Mouse (Mus musculus) liver, postnatal 0 days (tissue): ENCODE results near the gene Gm37240. TPM values are rescaled to one million over a fixed set of nuclear protein-coding genes. Genes with fewer than 3 reads are reported as not detected.

Source experiments
- ATAC-seq: fragments of 200-750 bp; cut with Nextera tagmentation; 2 replicates; pipeline ENCODE4 v1.8.0; 2017; ENCODE audit warnings: mild to moderate bottlenecking, moderate library complexity
- DNase-seq: peaks from one replicate; pipeline ENCODE4 v3.0.0-alpha.2; 2016
- H3K27ac ChIP-seq: fragments of 300-500 bp; sonication (generic); 2 replicates; pipeline ENCODE4 v1.5.1; 2014; ENCODE audit warnings: antibody characterized with exemption, moderate library complexity, mild to moderate bottlenecking, low read depth
- H3K27me3 ChIP-seq: fragments of 300-500 bp; sonication (generic); 2 replicates; pipeline ENCODE4 v1.6.1; 2014; ENCODE audit warnings: low read length, control low read depth, mixed read lengths; ENCODE audit not compliant: insufficient read depth
- H3K36me3 ChIP-seq: fragments of 300-500 bp; sonication (generic); replicated peaks from 2 replicates; pipeline ENCODE4 v1.6.1; 2014; ENCODE audit warnings: mild to moderate bottlenecking, control low read depth, low read length, moderate library complexity, mixed read lengths; ENCODE audit not compliant: insufficient read depth
- H3K4me1 ChIP-seq: fragments of 300-500 bp; sonication (generic); 2 replicates; pipeline ENCODE4 v1.6.1; 2014; ENCODE audit warnings: antibody characterized with exemption, mild to moderate bottlenecking, control low read depth; ENCODE audit not compliant: insufficient read depth
- H3K4me2 ChIP-seq: fragments of 300-500 bp; sonication (generic); 2 replicates; pipeline ENCODE4 v1.6.1; 2014; ENCODE audit warnings: low read depth, mild to moderate bottlenecking, low read length, moderate library complexity, mixed read lengths
- H3K4me3 ChIP-seq: fragments of 300-500 bp; sonication (generic); 2 replicates; pipeline ENCODE4 v1.5.1; 2014; ENCODE audit warnings: low read depth, low read length
- H3K9ac ChIP-seq: fragments of 300-500 bp; sonication (generic); replicated peaks from 2 replicates; pipeline ENCODE4 v1.6.1; 2014; ENCODE audit warnings: mild to moderate bottlenecking, moderate library complexity
- H3K9me3 ChIP-seq: fragments of 300-500 bp; sonication (generic); 2 replicates; pipeline ENCODE4 v1.6.1; 2016; ENCODE audit warnings: mild to moderate bottlenecking, control low read depth, low read length, mixed read lengths
- CTCF ChIP-seq: sonication (generic); IDR thresholded peaks from 2 replicates; pipeline ENCODE4 v1.5.1; 2016; ENCODE audit warnings: antibody characterized with exemption, low read depth
- EP300 ChIP-seq: IDR thresholded peaks from 2 replicates; pipeline ENCODE4 v1.6.1; 2016; ENCODE audit warnings: antibody characterized with exemption, low read depth, mild to moderate bottlenecking
- WGBS: fragments of 180-500 bp; shearing (Covaris S2); extraction: QIAGEN DNeasy Blood & Tissue Kit; methylation state at CpG from one replicate; pipeline ENCODE4 v1.1.7; 2014; ENCODE audit not compliant: insufficient replicate concordance; 5-methylcytosine and 5-hydroxymethylcytosine counted together
- polyA plus RNA-seq: library from polyadenylated mRNA; unstranded; fragments of >200 nt; fragmentation: Nextera tagmentation; extraction: Ambion mirVana; gene quantifications from 2 replicates; pipeline ENCODE4 v1.2.1, GENCODE M21; 2015

Gm37240 gene
- polyA plus RNA-seq, 1 experiment from 2014 or later: 0.72 TPM

GRCm38 (mm10) chr3:85184151-85184550, 703.2 kb downstream of the Gm37240 start:
- TF ChIP-seq CTCF: no peak
- no peak for TF ChIP-seq EP300
- Histone ChIP-seq H3K9me3 (no peaks in the 10 kb centered on the region), H3K9ac (no peak overlapping the region), H3K27me3 (no peaks in the 10 kb centered on the region), H3K4me2 (no peak overlapping the region), H3K36me3 (no peaks in the 10 kb centered on the region), H3K27ac (no peak overlapping the region), H3K4me3 (no peak overlapping the region), H3K4me1 (peaks cover 4% of the 10 kb centered on the region; the same call in 1 of the 2 replicates)
- WGBS: 55% methylated on average over 6 of the region's 6 CpGs
- DNase-seq (no peak), ATAC-seq (no peak)

GRCm38 (mm10) chr3:85176736-85177135, 710.6 kb downstream of the Gm37240 start:
- H3K27ac ChIP-seq: no peak overlapping the region
- 61% methylated on average over 1 of the region's 1 CpGs for WGBS
- no peaks in the 10 kb centered on the region for H3K36me3 ChIP-seq

GRCm38 (mm10) chr3:85174542-85175469, 712.5 kb downstream of the Gm37240 start:
- TF ChIP-seq CTCF (no peak), EP300 (no peak)
- Histone ChIP-seq H3K4me2 (no peak overlapping the region), H3K4me1 (no peaks in the 10 kb centered on the region), H3K9ac (no peak overlapping the region), H3K36me3 (no peaks in the 10 kb centered on the region), H3K27ac (no peak overlapping the region), H3K27me3 (no peaks in the 10 kb centered on the region), H3K4me3 (no peak overlapping the region), H3K9me3 (no peaks in the 10 kb centered on the region)
- WGBS: 72% methylated on average over 28 of the region's 28 CpGs
- no peak for DNase-seq
- ATAC-seq: no peak

More at GRCm38 (mm10) chr3:85176736-85177135, 710.6 kb downstream of the Gm37240 start:
- no peak for ATAC-seq
- no peak for DNase-seq
- Histone ChIP-seq H3K4me1 (no peaks in the 10 kb centered on the region), H3K4me2 (no peak overlapping the region), H3K9me3 (no peaks in the 10 kb centered on the region), H3K9ac (no peak overlapping the region), H3K27me3 (no peaks in the 10 kb centered on the region), H3K4me3 (no peak overlapping the region)
- TF ChIP-seq EP300 (no peak), CTCF (no peak)

GRCm38 (mm10) chr3:85173441-85174071, 713.8 kb downstream of the Gm37240 start:
- no peak overlapping the region for H3K4me2 ChIP-seq
- no peak overlapping the region for H3K4me3 ChIP-seq
- H3K9ac ChIP-seq: no peak overlapping the region
- H3K4me1 ChIP-seq: no peaks in the 10 kb centered on the region
- no peaks in the 10 kb centered on the region for H3K36me3 ChIP-seq
- DNase-seq: no peak
- WGBS: 21% methylated on average over 6 of the region's 6 CpGs
- H3K27ac ChIP-seq: no peak overlapping the region
- ATAC-seq: no peak
- no peaks in the 10 kb centered on the region for H3K27me3 ChIP-seq
- H3K9me3 ChIP-seq: no peaks in the 10 kb centered on the region
- TF ChIP-seq EP300: no peak; the same call in 1 of the 2 replicates
- TF ChIP-seq CTCF: no peak

GRCm38 (mm10) chr3:85172532-85172931, 714.8 kb downstream of the Gm37240 start:
- WGBS: 73% methylated on average over 11 of the region's 11 CpGs

GRCm38 (mm10) chr3:85172096-85172495, 715.2 kb downstream of the Gm37240 start:
- H3K9ac ChIP-seq: no peak overlapping the region
- H3K4me3 ChIP-seq: no peak overlapping the region
- H3K4me1 ChIP-seq: no peaks in the 10 kb centered on the region
- TF ChIP-seq EP300 (no peak), CTCF (no peak)
- DNase-seq: no peak
- no peaks in the 10 kb centered on the region for H3K27me3 ChIP-seq
- 72% methylated on average over 12 of the region's 12 CpGs for WGBS
- no peak for ATAC-seq
- H3K27ac ChIP-seq: no peak overlapping the region
- H3K9me3 ChIP-seq: no peaks in the 10 kb centered on the region
- no peaks in the 10 kb centered on the region for H3K36me3 ChIP-seq
- H3K4me2 ChIP-seq: no peak overlapping the region

More at GRCm38 (mm10) chr3:85172532-85172931, 714.8 kb downstream of the Gm37240 start:
- no peak overlapping the region for H3K4me3 ChIP-seq
- no peak overlapping the region for H3K27ac ChIP-seq
- no peak overlapping the region for H3K4me2 ChIP-seq
- ATAC-seq: no peak
- H3K9ac ChIP-seq: no peak overlapping the region
- no peaks in the 10 kb centered on the region for H3K4me1 ChIP-seq
- no peaks in the 10 kb centered on the region for H3K27me3 ChIP-seq
- DNase-seq: no peak
- no peaks in the 10 kb centered on the region for H3K9me3 ChIP-seq
- H3K36me3 ChIP-seq: no peaks in the 10 kb centered on the region
- TF ChIP-seq EP300: no peak
- no peak for TF ChIP-seq CTCF
